Mouse (Mus musculus) thymus, postnatal 25 days (tissue): Measurements from ENCODE around the gene Vipr2.

Experiments
- DNase-seq: peaks from one replicate; pipeline ENCODE4 v3.0.0; 2022

Vipr2 gene

DNA sequence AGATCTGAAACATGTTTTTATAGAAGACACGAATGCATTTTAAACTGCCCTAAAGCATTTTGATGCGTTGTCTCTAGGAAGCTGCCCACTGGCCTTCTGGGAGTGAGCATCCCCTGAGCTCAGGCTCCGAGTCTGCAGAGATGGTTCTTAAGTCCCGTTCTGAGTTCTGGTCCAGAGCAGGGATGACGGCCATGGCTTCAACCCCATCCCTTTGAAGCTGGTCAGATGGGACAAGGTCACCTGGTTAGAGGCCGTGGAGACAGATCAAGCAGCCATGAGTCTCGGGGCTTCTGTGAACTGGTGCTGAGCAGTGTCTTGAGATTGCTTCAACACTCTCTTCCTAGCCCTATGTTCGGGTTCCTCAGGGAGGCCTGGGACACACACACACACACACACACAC lies 19.6 kb downstream of the Vipr2 start:
- DNase-seq, result no peak

- DNase-seq, result no peak
These were observed 24.4 kb downstream of the Vipr2 start for GRCm38 (mm10) chr12:116101945-116102344.

- DNase-seq, result no peak
These were observed 32.2 kb downstream of the Vipr2 start for GRCm38 (mm10) chr12:116109451-116110353.

DNA sequence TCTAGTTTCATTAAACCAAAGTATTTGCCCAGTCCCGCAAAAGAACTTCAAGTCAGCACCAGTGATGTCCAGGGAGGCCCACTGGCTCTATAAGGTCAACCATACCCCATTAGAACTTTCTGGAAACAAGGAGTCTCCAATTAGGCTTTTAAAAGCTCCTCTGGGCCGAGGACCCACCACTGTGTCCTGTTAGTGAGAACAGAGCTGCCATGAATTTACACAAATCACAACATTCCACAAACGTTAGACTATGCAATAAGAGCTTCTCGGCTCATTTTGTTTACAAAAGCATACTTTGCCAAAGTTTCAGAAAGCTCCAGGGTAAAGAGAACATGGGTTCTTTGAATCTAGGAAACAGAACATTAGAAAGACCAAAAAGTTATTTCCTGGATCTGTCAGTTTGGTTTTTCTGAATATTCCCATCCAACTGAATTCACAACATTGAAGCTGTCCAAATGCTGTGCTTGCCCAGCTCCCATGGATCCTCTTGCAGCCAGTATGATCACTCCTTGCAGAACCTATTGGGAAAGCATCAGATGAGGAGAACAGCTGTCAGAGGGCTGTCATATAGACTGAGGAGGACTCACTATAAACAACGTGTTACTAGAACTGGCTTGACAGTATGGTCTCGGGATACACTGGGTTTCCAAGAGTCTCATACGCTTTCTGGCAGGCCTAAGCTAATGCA lies 33.6 kb downstream of the Vipr2 start:
- no peak for DNase-seq

GRCm38 (mm10) chr12:116115781-116116180 lies 38.3 kb downstream of the Vipr2 start:
- DNase-seq, result no peak

GRCm38 (mm10) chr12:116116455-116116854 lies 38.9 kb downstream of the Vipr2 start:
- DNase-seq, result no peak

DNA sequence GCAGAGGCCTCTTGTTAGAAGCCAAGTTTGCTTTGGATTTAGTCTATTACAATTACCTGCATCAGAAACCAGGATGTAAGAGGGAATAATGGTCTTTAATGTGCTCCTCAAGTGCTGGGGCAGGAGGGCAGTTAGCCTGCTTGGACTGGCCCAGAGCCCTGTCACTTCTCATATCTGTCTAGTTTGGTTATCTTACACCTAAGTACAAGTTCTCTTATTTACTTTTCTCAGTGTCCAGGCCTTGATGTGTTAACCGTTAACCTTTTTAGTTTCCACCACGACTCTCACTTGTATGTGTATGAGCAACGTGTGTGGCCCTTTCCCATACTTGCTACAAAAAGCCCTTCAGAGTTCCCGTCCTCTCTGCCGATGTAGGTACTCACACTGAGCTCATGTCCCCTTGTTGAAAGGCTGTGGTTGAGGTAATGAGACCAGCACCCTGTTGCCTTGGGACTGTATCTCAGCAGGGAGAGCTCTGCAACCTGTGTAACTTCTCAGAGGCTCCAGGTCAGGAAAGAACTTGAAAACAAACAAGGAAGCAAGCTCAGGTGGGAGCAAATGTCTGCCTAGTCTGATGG lies 39.9 kb downstream of the Vipr2 start:
- no peak for DNase-seq

- DNase-seq, result no peak
These were observed 41.5 kb downstream of the Vipr2 start for GRCm38 (mm10) chr12:116119001-116119400.

DNA sequence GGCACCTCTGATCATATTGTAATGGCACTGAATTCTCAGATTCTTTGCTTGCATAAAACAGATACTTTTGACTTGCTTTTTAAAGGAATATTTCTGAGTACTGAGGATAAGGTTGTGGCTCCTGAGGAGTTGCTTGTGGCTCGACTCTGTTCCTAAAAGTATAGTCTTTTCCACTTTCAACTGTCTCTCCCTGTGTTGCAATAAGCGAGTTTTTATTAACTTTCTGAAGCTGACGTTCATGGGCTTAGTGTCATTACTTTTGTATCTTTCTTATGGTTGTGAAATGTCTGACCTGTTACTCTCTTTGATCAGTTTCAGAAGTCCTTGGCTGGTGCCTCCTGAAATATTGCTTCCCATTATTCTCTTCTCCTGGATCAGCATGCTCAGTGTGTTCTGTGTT lies 46.3 kb downstream of the Vipr2 start:
- DNase-seq, result no peak

DNA sequence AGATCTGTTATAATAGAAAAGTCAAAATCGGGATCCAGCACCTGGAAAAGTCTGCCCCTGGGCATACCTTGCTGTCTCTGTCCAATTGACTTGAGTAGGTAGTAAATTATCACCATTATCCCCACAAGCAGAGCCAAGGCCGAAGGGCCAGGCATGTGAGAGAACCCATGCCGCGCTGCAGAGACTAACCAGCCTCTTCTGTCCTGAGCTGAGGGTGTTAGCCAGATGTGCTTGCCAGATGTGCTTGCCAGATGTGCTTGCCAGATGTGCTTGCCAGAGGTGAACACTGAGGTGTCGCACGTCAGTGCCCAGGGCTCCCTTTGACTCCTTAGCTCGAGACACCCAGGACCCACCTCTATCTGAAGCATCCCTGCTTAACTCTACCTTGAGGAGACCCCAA lies 53.4 kb downstream of the Vipr2 start:
- no peak for DNase-seq

DNA sequence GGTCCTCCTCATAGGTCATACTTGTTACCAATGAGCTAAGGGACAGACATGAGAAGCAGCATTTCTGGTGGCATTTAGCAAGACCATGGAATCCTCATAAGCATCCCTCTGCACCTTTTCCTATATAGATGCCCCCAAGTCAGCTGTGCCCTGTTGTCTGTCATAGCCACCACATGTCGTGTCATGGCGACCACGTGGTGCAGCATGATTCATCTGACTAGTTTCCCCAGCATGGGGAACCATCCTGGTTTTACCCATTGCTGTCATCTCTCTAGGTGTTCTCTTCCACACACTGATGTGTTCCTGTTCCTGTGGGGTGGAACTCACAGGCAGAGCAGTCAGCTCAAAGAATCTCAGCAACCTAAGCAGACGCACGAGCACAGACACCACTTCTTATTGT lies 55.4 kb downstream of the Vipr2 start:
- DNase-seq, result no peak

DNA sequence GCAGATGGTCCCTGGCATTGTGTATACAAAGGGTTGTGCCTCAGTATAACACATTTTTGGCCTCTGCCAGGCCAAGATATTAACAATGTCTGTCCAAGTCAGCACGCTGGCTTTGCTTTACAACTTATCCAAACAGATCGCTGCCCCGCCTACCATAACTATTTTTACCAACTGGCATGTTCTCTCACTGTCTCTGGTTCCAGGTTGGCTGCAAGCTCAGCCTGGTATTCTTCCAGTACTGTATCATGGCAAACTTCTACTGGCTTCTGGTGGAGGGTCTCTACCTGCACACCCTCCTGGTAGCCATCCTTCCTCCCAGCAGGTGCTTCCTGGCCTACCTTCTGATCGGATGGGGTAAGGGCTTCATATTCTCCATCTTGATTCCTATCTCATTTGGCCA lies 58.4 kb downstream of the Vipr2 start:
- no peak for DNase-seq

DNA sequence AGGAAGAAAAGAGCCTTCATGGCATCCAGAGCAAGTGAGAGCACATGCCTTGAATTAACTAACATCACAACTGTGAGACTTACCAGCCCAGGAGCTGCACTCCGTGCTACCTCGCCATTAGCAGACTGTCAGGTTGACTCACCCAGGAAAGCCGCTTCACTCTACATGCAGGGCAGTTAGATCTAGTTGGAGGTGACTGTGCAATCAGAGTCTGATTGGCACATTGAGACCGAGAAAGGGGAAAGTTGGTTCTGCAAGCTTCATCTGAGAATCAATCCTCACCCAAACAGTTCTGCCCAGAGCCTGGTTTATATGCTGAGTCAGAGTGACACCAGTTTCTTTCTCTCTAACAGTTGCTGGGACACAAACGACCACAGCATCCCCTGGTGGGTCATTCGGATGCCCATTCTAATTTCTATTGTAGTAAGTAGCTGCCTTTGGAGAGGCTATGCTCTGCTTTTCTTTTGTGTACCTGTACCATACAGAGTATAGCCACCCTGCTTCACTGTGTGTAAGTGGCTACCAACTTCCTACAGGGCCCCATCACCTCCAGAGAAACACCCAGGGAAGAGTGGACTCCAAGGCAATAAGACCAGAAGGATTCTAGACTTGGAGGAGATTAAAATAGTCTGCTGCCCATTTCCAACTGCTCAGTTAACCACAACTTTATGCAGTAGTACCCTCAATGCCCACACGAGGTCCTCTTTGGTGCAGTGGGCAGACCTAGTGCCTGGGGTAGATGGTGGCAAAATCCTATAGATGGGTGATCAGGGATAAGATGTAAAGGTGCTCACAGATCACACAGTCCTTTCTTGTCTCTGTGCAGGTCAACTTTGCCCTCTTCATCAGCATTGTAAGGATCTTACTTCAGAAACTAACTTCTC lies 61.0 kb downstream of the Vipr2 start:
- DNase-seq, result peak; percentile 60

DNA sequence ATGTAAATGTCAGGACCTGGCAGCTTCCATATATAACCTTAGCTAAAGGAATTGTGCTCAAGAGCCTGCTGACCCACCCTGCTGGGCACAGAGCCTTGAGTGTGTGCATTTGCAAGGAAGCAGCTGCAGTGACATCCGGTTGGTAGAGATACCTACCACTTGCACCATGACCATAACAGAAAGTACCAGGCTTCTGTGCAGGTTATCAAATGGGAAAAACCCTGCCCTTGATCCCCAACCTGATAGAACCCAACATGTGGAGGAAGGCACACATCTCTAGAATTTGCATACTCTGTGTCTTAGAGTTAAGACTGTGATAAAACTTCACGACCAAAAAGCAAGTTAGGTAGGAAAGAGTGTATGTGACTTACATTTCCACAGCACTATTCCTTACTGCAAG lies 63.1 kb downstream of the Vipr2 start:
- no peak for DNase-seq

DNA sequence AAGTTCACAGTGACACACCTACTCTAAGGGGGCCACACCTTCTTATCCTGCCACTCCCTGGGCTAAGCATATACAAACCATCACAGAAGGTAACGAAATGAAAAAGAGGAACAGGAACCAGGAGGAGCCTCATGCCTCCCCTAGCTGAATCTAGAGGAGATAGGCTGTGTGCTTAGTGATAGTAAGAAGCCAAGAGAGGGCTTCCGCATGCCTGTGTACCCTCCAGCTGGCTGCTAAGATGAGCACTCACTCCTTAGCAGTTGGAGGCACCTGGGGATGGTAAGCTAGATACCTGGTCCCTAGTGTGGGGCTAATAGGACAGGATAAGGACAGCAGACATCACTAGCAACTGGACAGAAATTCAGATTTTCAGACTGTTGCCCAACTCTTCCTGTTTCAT lies 64.3 kb downstream of the Vipr2 start:
- no peak for DNase-seq

DNA sequence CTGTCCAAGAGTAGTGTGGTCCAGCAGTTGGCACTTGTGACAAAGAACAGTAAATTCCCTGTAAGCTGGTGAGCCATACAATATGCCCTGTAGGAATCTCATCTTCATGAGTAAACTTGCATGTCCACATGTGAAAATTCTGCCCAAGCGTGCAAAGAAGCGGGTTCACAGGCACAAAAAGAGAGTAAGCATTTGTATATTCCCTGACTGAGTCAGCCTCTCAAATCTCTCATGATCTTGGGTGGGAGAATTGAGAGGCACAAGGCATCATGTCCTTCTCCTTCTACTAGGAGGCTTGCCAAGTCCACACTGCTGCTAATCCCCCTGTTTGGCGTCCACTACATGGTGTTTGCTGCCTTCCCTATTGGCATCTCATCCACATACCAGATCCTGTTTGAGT lies 64.9 kb downstream of the Vipr2 start:
- no peak for DNase-seq

DNA sequence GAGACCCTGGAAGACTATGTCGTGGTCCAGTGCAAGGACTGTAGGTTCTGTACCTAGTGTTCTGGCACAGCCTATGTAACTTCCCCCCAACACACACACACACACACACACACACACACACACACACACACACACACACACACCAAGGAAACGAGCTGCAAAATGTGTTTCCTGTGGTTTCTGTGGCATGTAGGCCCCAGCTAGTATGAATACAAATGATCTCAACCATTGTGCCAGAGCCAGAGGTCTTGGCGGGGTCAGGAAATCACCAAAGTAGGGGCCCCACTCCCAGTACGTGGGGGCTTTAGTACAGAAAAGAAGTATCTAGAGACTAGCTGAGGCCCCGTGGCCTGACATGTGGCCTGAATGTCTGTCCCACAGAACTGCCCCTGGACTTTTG lies 67.7 kb downstream of the Vipr2 start:
- peak; percentile 71 for DNase-seq

- DNase-seq, result no peak
These were observed 68.2 kb downstream of the Vipr2 start for GRCm38 (mm10) chr12:116145686-116146085.

GRCm38 (mm10) chr12:116146996-116147634 lies 69.6 kb downstream of the Vipr2 start:
- DNase-seq, result no peak

DNA sequence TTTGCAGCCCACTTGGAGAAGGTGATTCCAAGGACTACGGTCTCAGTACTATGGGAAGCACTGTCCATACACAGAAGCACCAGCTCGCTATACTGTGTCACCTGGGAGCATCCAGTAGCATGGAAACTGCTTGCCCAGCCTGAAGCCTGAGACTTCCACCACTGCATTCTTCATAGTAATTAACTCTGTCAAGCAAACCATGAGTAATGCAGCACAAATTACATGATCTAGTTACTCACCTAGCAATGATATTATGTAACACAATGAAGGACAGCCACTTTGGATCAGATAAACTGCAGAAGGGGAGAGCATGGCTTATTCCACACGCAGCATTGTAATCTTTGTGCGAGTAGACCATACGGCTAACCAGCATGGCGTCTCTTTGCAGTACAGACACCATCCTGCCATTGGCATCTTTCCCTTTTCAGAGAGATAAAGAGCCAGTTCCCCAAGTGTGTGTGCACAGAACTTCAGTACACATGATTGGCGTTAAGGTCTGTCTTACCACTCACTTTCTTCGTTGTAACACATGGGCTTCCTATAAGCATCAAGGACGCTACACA lies 75.4 kb downstream of the Vipr2 start:
- DNase-seq, result no peak

DNA sequence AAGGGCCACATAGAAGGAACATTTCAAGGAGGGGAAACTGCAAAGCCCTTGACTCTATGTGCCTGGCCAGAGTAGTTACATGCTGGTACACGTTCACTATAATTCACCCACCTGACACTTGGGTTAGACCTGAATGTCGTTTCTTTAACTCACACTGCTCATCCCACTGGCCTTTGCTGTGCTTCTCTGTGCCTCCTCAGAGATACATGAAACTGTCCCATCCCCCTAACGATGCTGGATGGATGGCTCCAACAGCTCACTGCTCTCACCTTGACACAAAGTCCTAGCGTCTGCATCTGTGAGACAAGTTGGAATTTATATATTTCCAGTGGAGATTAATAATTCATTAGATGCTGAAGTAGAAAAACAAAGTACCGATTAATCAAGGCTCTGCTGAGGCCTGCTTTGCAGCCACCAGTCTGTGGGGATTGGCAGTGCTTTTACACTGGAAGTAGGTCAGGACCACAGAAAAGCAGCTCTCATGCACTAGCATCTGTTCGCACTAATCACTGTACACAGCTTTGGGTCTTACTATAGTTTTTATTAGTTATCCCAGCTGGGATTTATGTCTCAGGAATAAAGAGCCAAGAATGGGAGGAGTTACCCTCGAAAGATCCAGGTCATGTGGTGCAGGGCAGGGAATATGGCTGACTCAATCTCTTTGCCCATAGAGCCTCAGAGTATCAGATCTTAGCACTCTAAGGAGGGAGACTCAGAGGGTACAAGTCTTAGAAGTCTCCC lies 79.4 kb downstream of the Vipr2 start:
- DNase-seq, result no peak
